8 mouse cellular contexts compared by ENCODE assay signal in the genomic region with DNA sequence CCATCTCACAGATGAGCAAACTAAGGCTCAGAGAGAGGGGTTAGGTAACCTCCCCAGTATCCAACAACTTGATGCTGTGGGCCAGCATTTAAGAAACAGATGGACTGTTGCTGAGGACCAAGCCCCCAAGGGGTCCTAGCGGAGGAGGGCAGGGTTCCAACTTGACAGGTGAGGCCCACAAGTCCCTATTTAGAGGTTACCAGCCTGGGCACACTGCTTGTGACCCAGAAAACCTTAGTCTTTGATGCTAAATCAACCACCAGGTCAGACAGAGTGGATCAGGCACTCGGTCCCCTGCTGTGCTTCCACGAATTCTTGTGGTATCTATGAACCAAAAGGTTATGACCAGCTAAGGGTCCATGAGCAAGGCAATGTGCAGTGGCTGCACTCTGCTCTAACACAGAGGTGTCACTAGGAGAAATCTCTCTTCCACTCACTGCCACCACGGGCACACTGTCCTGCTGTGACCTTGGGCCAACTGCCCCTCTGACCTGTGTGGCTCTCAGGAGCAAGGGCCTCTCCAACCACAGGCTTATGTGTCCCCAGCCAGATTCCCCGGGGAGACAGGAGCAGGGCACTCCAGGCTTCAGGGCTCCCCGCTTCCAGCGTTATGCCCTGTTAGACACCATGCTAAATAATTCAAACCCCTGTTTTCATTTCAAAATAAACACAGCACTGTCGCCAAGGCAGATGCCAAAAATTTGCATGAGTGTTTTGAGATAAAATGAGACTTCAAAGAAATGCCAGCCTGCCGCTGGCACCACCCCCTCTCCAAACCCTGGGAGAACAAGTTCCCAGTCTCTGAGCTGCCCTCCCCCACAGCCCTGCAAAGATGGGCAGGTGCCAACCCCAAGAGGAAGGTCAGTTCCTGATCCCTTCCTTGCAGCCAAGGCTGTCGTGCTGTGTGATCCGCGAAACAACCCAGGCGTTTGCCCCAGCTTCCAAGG. TPM values are rescaled to one million over a fixed set of nuclear protein-coding genes. Genes with fewer than 3 reads are reported as not detected.
DNase-seq lines count a peak whose midpoint lies in the region; ATAC-seq and TF ChIP-seq lines count a peak whose summit lies in the region.

No protein-coding gene starts in this region.

- in situ Hi-C loops in Patski (cut with MboI; ENCODE audit: low pct_unique_long_range_greater_than_20kb), result loop anchor here (5.0 kb wide), 3 partner anchors 72 to 263 kb away; no protein-coding TSS in a partner anchor

- POLR2A ChIA-PET in Patski (lab: Charles Lee), result interaction anchor here (0.6 to 0.7 kb wide), 2 partner anchors 49 to 188 kb away, joined by 3 read pairs; no protein-coding TSS in a partner anchor

- 54% methylated on average over 13 of the region's 13 CpGs for WGBS in forebrain, embryonic 12.5 days
- 42% methylated on average over 13 of the region's 13 CpGs for WGBS in hindbrain, embryonic 14.5 days

- H3K4me1 ChIP-seq in forebrain, embryonic 12.5 days, result peaks cover 86% of the 10 kb centered on the region
- peaks cover 79% of the 10 kb centered on the region for H3K4me1 ChIP-seq in hindbrain, embryonic 14.5 days (replicated peaks; ENCODE audit: control insufficient read depth, insufficient read depth, low read length)

- H3K4me3 ChIP-seq in forebrain, embryonic 12.5 days (replicated peaks), result no peak overlapping the region
- H3K4me3 ChIP-seq in hindbrain, embryonic 14.5 days (replicated peaks; ENCODE audit: low read length), result 0 out of 2 replicates have a peak overlapping the region, but pooled peaks have one; percentile 2

- peak overlapping the region; percentile 95 for H3K27ac ChIP-seq in forebrain, embryonic 12.5 days
- H3K27ac ChIP-seq in hindbrain, embryonic 14.5 days, result peak overlapping the region; percentile 55; the same call in 1 of the 2 replicates

- peak; percentile 66 for DNase-seq in cerebellum, adult 11 months
- DNase-seq in cerebellum, postnatal 4 days (ENCODE audit: low spot score in 2 of 2), result no peak
- no peak for DNase-seq in Patski (ENCODE audit: low read depth, low spot score)
- DNase-seq in hindbrain, embryonic 14.5 days (ENCODE audit: low spot score), result no peak
- DNase-seq in lung, adult 18-20 months, result peak; percentile 88 to 91
- peak; percentile 54 for DNase-seq in right cerebral cortex, postnatal 14 days
- DNase-seq in spleen, adult 12 weeks (ENCODE audit: low spot score), result no peak

- peak overlapping the region; percentile 93 for H3K4me2 ChIP-seq in forebrain, embryonic 12.5 days
- H3K4me2 ChIP-seq in hindbrain, embryonic 14.5 days (replicated peaks), result peak overlapping the region; percentile 86

- no peaks in the 10 kb centered on the region for H3K27me3 ChIP-seq in Patski
- no peaks in the 10 kb centered on the region for H3K27me3 ChIP-seq in forebrain, embryonic 12.5 days
- no peaks in the 10 kb centered on the region for H3K27me3 ChIP-seq in hindbrain, embryonic 14.5 days (ENCODE audit: control insufficient read depth, insufficient read depth, low read length)

- H3K9ac ChIP-seq in forebrain, embryonic 12.5 days, result no peak overlapping the region
- peak overlapping the region; percentile 87 for H3K9ac ChIP-seq in hindbrain, embryonic 14.5 days

- H3K36me3 ChIP-seq in forebrain, embryonic 12.5 days (replicated peaks), result no peaks in the 10 kb centered on the region
- no peaks in the 10 kb centered on the region for H3K36me3 ChIP-seq in hindbrain, embryonic 14.5 days (replicated peaks; ENCODE audit: control insufficient read depth, insufficient read depth)

- peak; percentile 9 for ATAC-seq in Patski
- no peak for ATAC-seq in forebrain, embryonic 12.5 days (ENCODE audit: low FRiP score)
- no peak for ATAC-seq in hindbrain, embryonic 14.5 days (ENCODE audit: low FRiP score)

- no peaks in the 10 kb centered on the region for H3K9me3 ChIP-seq in forebrain, embryonic 12.5 days
- H3K9me3 ChIP-seq in hindbrain, embryonic 14.5 days (ENCODE audit: control insufficient read depth, low read length), result no peaks in the 10 kb centered on the region

- TF ChIP-seq CTCF in Patski (IDR thresholded peaks at IDR 0.05), result no peak

- CTCF ChIA-PET in Patski (lab: Charles Lee), result interaction anchor here (0.8 to 2.7 kb wide), 6 partner anchors 12 to 266 kb away, joined by 3 to 10 read pairs (median 3); no protein-coding TSS in a partner anchor

RNA-seq across cellular contexts. Expression of a gene that starts 4.0 kb away (rescaled TPM):
- polyA plus RNA-seq in Patski (2021), result 98.6 TPM
- 26.0 and 27.0 TPM in 2 replicates for polyA plus RNA-seq in forebrain, embryonic 12.5 days (2016; fragmentation: Nextera tagmentation; extraction: Ambion mirVana)
- 26.0 and 27.4 TPM in 2 replicates for polyA plus RNA-seq in hindbrain, embryonic 14.5 days (2014; fragmentation: Nextera tagmentation; extraction: Ambion mirVana)

Comparison
In these comparisons a context has a peak if more than half of its experiments do, and no peak if none do; other contexts are left out.
1. DNase-seq: peak in cerebellum, adult 11 months (single experiment), lung, adult 18-20 months (2 of 2) and right cerebral cortex, postnatal 14 days (single experiment); none in cerebellum, postnatal 4 days (0 of 2), Patski (single experiment), hindbrain, embryonic 14.5 days (single experiment) and spleen, adult 12 weeks (single experiment).